Mouse (Mus musculus) B cell, adult 62 days (primary cell): ENCODE data around the gene Esp23. TPM values are rescaled to one million over a fixed set of nuclear protein-coding genes. Genes with fewer than 3 reads are reported as not detected.

ENCODE experiments used
- total RNA-seq: library from RNA; stranded (reverse); gene quantifications from 4 replicates; pipeline ENCODE4 v1.2.4, GENCODE M21; 2023

Esp23 gene
- not detected in 4 replicates for total RNA-seq

GRCm38 (mm10) chr17:39076937-39077336, at the start of gene Esp23:
Gene Esp23, minus strand, starts transcription at chr17:39077037.

GRCm38 (mm10) chr17:39095034-39095433, 18.2 kb upstream of the Esp23 start, which contains the start of gene Esp22:
Gene Esp22, plus strand, starts transcription at chr17:39095334.

GRCm38 (mm10) chr17:39043241-39043640, 33.6 kb downstream of the Esp23 start, which contains the start of gene Gm21903:
Gene Gm21903, minus strand, starts transcription at chr17:39043341.

GRCm38 (mm10) chr17:39036395-39036794, 40.4 kb downstream of the Esp23 start, which contains the start of gene Esp24:
Gene Esp24, plus strand, starts transcription at chr17:39036695.

Other genes with a start within 250 kb of the Esp23 start
- gene Esp24, start 40.3 kb downstream of the Esp23 start, total RNA-seq: not detected in 4 replicates
- gene Gm21903, start 33.7 kb downstream of the Esp23 start, total RNA-seq: not detected in 4 replicates
- not detected in 4 replicates for gene Esp22, start 18.3 kb upstream of the Esp23 start, total RNA-seq